Mouse (Mus musculus) urinary bladder, postnatal 25 days (tissue): ENCODE data around the gene Phf20.
"Not testable (repeated sequence)": the region's sequence is repeated elsewhere in the genome, so short reads cannot be mapped to it uniquely, and the experiment has no call there.

Source experiments
- DNase-seq: peaks from one replicate; pipeline ENCODE4 v3.0.0; 2022; ENCODE audit warnings: low spot score

Gene Phf20

GRCm38 (mm10) chr2:156196302-156197128, at the start of gene Phf20:
Gene Phf20, plus strand, starts transcription at chr2:156196466.
- peak; percentile 98 for DNase-seq

GRCm38 (mm10) chr2:156147316-156147915, 48.9 kb upstream of the Phf20 start:
- DNase-seq = no peak

DNA sequence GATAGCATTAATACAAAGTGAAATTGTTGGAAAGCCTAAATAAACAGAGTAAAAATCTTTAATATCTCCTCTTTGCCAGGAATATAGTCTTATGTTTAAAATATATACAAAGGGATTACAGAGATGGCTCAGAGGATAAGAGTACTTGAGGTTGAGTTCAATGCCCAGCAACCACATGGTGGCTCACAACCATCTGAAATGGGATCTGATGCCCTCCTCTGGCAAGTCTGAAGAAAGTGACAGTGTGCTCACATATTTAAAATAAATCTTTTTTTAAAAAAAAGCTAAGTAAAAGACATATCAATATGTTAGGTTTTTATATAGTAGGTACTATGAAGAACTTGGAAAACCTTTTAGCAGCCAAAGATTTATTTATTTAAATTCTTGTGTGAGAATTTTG, 44.7 kb upstream of the Phf20 start:
- DNase-seq = no peak

GRCm38 (mm10) chr2:156165478-156165877, 30.8 kb upstream of the Phf20 start:
- no peak for DNase-seq

DNA sequence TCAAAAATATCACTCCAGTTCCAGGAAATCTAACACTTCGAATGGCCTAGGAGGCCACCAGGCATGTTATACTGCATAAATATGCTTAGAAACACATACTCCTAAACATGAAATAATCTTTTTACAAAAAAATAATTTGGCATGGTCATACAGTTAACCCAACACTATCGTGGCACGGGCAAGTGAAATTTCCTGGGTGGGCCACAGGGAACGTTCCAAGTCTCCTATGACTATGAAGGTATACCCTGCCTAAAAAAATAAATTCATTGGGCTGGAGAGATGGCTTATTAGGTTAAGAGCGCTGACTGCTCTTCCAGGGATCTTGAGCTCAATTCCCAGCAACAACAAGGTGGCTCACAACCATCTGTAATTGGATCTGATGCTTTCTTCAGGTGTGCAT, 29.7 kb upstream of the Phf20 start:
- no peak for DNase-seq

DNA sequence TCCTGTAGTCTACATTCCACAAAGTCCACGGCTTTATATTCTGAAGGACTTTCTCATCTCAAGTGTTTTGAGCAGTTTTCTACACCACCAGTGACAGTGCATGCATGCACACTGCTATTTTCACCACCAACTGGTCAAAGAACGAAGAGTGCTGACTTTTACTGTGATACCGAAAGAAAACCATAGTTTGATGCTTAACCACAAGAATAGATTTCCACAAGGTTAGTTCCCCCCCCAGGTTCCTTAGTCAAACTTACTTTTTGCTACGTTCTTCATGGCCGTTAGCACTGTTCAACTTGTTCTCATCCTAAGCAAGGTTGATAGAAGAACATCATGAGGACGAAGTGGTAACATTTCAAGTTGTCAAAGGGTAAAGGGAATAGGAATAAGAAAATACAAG, 19.2 kb upstream of the Phf20 start:
- no peak for DNase-seq

DNA sequence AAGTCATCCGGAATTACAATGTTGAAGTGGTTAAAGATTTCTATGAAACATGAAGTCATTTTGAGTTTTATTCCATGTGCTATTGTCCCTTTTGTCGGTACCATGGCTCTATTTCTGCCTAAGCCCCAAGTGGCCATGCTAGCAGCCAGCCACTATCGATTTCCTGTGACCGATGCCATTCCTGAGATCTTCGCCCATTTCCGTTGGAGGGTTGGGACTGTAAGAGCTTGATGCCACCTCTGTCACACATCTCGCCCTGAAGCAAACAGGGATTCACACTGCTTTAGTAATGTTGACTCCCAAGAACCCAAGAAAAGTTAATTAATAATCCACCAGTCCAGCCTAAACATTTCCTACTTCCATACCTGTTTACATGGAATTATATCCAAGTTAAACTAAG, 18.6 kb upstream of the Phf20 start:
- no peak for DNase-seq

DNA sequence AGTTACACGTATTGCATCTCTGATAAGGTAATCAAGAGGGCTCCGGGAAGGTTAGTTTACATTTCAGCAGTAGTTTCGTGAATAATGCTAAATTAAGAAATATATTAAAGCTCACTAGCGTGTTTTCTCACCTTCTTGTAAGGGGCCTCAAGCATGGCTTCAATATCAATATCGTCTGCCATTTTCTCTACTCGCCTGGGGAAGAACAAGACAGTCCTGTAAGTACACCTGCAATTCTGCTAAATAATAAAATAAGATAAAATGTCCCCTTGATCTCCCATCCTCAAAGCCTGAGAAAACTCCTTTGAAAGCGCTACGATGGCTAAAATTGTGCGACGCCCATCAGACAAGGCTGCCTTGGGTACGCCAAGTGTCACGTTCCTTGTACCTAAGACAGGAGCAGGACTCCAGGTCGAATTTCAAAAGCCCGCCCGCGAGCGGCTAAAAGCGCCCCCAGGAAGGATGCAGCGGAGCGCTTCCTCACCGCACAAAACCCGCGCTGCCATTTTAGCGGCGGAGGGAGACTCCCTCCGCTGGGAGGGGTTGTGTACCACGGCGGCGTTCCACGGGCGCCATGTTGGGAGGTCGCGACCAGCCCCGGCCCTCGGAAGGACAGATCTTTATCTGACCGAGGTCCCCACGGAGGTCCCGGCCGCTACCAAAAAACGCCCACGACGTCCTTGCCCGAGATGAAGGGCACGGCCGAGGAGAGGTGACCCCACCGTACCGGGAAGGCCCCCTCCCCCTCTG, 17.0 kb upstream of the Phf20 start:
- peak; percentile 70 for DNase-seq

GRCm38 (mm10) chr2:156179796-156180093, 16.5 kb upstream of the Phf20 start:
- DNase-seq = no peak

GRCm38 (mm10) chr2:156180094-156180821, 16.0 kb upstream of the Phf20 start, which contains the start of gene Rbm39:
Gene Rbm39, minus strand, starts transcription at chr2:156180238.
- peak; percentile 100 for DNase-seq

DNA sequence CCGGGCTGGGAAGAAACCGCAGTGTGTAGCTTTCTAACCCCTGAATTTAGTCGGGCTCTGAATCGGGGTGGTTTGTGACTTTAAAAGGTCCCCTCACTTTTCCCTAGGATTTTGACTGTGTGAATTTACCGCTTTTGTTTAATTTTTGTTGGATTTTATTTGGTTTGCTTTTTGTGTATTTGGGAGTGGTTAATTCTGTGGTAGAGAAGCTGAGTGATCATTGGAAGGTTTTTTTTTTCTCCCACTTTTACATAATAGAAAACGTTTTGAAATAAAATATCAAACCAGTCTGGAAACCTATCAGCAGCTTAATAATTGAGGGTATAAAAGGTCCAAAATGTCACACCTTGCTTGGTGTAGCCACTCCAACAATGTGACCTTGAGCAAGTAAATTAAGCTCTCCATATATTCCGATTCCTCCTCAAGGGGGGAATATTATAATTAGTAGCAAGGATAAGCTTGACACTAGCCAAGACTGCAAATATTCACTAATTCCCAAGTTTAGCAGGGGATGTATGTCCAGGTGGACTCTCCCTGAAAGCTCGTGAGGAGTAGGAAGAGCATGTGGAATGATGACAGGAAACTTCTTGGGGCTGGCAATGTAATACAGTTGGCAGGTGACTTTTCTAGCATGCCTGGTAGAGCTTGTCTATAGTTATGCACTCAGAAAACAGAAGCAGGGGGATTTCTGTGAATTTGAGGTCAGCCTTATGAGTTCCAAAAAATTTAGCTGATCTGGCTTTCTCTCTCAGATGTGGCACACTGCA, 15.3 kb upstream of the Phf20 start:
- no peak for DNase-seq

DNA sequence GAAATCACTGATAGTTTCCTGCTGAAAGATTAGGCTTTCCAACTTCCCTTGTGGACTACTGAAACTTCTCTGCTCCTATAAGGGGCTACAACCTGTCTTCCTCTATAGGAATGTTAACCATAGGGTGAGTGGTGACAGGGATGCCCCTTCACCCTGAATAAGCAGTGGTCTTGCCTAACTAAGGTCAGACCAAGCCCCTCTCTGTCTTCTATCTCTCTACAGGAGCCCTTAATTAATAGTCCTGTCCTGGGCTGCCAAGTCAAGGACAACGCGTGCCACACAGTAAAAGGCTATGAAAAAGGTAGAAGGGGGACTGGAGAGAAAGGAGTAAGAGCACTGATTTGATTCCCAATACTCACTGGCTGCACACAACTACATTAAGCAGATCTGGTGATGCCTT, 14.7 kb upstream of the Phf20 start:
- no peak for DNase-seq

DNA sequence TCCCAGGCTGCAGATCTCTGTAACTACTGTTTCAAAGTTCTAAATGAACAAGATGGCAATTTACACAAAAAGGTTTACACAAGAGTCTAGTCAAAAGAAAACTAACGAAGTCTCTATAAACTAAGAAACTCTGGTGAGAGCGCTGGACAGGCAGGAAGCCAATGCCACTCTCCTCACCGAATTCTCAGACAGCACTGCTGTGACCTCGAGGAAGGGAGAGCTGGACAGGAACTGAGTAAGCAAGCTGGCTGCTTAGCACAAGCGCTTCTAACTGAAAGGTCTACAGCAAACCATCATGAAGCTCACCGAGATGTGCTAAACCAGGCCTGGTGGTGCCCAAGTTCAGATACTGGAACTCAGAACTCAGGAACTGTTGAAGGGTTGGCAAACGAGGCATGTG, 7.0 kb upstream of the Phf20 start:
- not testable (repeated sequence) for DNase-seq

DNA sequence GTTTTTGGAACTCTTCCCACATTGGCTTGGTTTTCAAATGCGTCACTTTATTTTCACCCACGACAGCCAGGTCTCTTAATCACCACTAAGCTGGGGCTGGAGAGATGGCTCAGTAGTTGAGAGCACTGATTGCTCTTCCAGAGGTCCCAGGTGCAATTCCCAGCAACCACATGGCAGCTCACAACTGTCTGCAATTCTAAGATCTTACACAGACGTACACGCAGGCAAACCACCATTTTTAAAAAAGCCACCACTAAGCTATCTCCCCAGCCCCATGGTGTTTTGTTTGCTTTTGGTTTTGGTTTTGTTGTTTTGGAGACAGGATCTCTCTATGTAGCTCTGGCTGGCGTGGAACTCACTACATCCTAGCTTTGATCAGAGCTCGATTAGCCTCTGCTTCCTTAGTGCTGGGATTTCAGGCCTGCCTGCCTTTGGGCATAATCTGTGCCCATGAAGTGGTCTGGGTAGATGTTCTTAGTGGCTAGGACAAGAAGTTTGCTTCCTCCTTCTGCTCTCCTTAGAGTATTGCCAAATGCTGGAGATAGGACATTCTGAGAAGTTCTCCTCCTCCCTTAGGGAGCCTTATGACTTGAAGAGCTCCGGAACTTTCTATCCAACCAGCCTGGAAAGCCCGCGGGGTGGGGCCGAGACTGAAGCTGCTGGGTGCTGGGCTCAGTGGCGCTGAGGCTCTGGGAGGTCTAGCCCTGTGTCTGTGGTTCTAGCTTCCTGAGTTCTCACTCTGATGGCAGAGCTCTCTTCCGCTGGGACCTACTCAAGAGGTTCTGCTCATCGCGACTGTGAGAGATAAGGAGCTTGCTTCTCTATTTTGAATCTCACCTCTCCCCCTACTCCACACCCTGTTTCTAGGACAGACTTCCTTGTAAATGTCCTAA, 6.0 kb upstream of the Phf20 start:
- DNase-seq = no peak

GRCm38 (mm10) chr2:156191540-156191939, 4.7 kb upstream of the Phf20 start:
- DNase-seq = no peak

DNA sequence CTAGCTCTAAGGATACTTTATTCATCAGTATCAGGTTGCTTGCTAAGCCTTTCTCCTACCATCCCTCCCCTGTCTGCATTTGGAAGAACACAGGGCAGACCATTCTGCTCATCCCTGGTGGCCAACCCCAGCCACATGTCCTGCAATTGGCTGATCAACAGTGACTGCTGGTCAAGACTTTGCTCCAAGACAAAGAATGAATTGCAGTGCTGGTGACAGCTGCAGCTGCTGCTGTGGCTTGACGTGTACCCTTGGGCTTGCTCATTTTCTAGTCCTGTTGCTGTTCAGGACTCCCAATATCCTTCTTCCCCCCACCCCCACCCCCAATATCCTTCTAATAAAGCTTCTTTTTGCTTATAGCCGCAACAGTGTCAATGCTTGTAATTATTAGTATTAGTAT, 4.2 kb upstream of the Phf20 start:
- DNase-seq = no peak

DNA sequence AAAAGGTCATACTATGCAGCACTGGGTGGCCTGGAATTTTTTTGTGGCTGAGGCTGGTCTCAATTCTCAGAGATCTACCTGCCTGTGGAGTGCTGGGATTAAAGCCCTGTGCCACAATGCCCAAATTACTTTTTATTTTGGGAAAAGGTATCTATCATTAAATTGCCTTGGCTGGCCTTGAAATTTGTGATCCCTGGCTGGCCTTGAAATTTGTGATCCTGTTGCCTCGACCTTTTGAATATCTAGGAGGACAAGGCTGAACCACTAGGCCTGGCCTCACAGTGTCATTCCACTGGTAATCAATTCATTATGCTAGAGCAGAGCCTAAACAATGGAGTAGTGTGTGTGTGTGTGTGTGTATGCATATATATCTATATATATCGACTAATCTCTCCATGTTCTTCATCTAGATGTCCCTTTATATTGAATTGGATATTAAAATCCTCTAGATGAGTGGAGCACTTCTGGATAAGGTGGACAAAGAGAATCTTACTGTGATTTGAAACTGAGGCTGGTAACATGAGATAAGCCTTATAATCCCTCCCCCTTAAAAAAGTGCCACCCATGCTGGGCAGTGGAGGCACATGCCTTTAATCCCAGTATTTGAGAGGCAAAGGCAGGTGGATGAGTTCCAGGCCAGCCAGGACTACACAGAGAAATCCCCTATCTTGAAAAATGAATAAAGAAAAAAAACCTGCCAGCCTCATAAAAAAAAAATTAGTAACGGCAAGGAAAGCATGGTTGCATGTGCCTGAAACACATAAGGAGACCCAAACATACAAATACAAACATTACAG, 3.0 kb upstream of the Phf20 start:
- DNase-seq = no peak

DNA sequence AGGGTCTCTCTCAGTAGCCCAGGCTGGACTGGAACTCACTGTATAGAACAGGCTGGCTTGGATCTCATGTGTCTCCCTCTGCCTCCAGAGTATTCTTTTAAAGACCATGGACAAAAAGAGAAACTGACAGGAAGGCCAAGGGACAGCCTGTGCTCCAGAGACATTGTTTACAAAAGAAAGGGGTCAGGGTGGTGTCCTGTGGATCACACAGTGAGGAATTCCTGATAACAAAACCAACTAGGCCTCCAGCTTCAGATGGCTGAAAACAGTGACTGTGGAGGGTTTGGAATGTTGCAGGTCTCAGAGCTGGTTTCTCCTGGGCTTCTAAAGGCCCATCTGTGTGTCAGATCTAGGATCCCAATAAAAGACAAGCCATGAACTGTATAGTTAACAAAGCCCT, 1.7 kb upstream of the Phf20 start:
- no peak for DNase-seq

DNA sequence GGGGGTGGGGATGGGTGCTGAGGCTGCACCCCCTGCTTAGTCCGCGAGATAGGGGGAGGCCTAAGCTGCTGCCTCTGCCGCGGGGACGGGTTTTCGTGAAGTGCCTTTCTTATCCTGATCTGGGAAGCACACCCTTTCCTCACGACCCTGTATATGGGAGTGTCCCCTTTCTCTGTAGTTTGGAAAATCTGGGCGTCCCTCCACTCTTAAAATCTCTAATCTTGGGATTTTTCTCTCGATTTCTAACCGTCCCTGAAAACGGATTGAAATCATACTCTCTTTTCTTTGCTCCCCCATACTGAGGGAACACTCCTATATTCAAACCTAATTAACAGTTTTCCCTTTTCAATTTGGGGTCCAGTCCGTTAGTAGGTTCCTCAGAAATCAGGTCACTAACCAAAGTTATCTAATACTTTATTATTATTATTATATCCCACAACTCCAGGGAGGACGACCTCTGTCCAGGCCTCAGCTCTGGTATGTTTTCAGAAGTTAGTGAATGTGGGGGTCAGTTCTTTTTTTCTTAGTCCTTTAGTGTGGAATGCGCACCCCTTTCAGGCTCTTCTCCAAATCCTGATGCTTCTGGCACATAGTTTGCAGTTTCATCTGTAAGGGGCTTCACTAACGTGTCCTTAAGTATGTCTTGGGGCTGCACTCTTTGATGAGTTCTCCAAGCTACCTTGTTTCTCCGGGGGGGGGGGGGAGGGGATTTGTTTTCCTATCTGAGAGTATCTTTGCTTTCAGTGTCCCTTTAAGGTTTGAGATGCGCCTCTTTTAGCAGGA, 1.1 kb downstream of the Phf20 start:
- DNase-seq = no peak
